Mouse (Mus musculus) adrenal gland, adult 8-10 months (tissue): ENCODE data around the gene Camk2b. TPM values are rescaled to one million over a fixed set of nuclear protein-coding genes. Genes with fewer than 3 reads are reported as not detected.
"Not testable (repeated sequence)": the region's sequence is repeated elsewhere in the genome, so short reads cannot be mapped to it uniquely, and the experiment has no call there.

Source experiments
- DNase-seq: peaks from one replicate; pipeline ENCODE4 v3.0.0; 2022
- total RNA-seq, 4 experiments: library from RNA; stranded (reverse); gene quantifications; 2 replicates each; pipeline ENCODE4 v1.2.4; 2022

Gene Camk2b
- total RNA-seq, 4 experiments from 2014 or later: 13.2 to 25.8 (median 20.0) TPM

DNA sequence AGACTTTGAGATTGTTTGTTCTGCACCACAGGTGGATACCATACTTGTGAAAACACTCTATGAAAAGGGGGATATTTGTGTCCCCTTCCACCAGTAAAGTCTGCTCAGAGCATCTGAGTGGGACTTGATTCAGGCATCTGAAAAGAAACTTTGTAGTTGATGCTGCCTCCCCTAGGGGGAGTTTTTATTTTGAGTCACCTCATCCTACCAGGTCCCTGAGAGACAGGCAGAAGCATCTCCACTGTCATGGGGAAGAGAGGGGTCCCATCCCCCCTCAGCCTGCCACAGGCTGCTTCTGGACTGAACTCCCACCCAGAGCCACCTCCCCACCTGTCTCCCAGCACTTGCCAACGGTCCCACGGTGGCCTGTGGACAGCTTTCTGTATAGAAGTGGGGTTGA is 52.8 kb downstream of the Camk2b start:
- DNase-seq: no peak

DNA sequence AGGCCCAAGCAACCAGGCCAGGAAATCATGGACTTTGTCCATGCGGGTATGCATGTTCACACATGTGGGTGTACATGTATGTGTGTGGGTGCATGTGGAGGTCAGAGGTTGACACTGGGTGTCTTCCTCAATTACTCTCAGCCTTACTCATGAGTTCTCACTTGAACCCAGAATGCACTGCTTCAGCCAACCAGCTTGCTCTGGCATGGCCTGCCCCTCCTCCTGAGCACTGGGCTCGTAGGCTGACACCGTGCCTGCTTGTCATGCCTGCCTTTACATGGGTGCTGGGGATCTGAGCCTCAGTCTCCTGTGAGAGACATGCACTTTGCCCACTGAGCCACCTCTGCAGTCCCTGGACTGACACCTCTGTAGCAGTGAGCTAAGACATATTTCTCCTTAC is 54.3 kb downstream of the Camk2b start:
- DNase-seq: no peak

GRCm38 (mm10) chr11:6010751-6011482 is 55.2 kb downstream of the Camk2b start:
- DNase-seq: not testable (repeated sequence)

DNA sequence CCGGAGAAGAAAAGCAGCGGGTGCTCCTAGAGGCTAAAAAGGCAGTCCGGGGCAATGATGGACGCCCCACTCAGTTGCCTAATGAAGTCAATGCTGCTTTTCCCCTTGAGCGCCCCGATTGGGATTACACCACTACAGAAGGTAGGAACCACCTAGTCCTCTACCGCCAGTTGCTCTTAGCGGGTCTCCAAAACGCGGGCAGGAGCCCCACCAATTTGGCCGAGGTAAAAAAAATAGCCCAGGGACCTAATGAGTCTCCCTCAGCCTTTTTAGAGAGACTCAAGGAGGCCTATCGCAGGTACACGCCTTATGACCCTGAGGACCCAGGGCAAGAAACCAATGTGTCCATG is 58.4 kb downstream of the Camk2b start:
- DNase-seq: not testable (repeated sequence)

DNA sequence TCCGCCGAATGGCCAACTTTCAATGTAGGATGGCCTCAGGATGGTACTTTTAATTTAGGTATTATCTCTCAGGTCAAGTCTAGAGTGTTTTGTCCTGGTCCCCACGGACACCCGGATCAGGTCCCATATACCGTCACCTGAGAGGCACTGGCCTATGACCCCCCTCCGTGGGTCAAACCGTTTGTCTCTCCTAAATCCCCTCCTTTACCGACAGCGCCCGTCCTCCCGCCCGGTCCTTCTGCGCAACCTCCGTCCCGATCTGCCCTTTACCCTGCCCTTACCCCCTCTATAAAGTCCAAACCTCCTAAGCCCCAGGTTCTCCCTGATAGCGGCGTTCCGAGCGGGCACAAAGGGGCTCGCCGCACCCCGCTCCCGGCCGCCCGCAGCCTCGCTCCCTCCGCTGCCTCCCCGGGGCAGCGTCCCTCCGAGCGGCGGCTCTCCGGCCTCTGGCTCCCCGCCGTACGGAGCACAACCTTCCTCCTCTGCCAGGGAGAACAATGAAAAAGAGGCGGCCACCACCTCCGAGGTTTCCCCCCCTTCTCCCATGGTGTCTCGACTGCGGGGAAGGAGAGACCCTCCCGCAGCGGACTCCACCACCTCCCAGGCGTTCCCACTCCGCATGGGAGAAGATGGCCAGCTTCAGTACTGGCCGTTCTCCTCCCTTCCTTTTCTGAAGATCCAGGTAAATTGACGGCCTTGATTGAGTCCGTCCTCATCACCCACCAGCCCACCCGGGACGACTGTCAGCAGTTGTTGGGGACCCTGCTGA is 59.0 kb downstream of the Camk2b start:
- not testable (repeated sequence) for DNase-seq

- not testable (repeated sequence) for DNase-seq
Observed at GRCm38 (mm10) chr11:6006351-6007009, 59.7 kb downstream of the Camk2b start.

- not testable (repeated sequence) for DNase-seq
Observed at GRCm38 (mm10) chr11:6005374-6006043, 60.7 kb downstream of the Camk2b start.

GRCm38 (mm10) chr11:6003046-6003639 is 63.0 kb downstream of the Camk2b start:
- DNase-seq: no peak

DNA sequence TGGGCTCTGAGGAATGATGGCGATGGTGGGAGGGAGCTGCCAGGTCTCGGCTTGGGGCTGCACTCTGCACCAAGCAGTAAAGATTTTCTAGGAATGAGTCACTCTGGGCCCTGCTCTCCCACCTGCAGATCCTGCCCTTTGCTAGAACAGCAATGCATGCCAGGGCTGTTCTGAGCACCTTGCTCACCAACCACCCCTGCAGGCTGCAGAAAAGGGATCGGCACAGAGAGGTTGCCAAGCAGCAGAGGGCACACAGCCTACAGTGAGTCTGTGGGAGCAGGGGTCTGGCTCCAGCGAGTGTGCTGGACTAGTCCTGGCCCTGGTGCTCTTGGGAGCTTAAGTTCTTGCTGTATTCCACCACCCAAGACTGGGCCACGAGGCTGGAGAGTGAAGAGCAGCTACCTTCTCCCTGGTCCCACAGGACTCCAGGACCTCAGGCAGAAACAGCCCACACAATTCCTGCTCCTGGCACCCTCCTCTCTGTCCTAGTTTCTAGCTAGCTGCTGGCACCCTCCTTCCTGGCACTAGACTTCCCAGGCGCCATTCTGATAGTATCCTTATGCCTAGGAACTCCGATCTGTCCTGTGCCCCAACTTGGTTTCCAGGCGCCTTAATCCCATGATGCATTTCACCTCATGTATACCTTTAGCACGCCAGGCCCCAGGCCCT is 64.0 kb downstream of the Camk2b start:
- no peak for DNase-seq

- DNase-seq: no peak
Observed at GRCm38 (mm10) chr11:6000961-6001682, 65.0 kb downstream of the Camk2b start.

- DNase-seq: peak; percentile 88
Observed at GRCm38 (mm10) chr11:5999832-6000771, 66.1 kb downstream of the Camk2b start.

DNA sequence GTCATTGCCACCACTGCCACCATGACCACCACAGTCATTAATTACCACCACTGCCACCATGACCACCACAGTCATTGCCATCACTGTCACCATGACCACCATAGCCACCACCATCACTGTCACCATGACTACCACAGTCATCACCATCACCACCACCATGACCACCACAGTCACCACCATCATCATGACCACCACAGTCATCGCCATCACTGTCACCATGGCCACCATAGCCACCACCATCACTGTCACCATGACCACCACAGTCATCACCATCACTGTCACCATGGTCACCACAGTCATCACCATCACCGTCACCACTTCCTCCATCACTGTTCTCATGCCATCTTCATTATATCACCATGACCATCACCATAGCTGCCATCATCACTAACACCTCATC is 67.7 kb downstream of the Camk2b start:
- no peak for DNase-seq

GRCm38 (mm10) chr11:5995989-5996388 is 70.2 kb downstream of the Camk2b start:
- DNase-seq: peak; percentile 77

GRCm38 (mm10) chr11:5994880-5995279 is 71.3 kb downstream of the Camk2b start:
- DNase-seq: no peak

DNA sequence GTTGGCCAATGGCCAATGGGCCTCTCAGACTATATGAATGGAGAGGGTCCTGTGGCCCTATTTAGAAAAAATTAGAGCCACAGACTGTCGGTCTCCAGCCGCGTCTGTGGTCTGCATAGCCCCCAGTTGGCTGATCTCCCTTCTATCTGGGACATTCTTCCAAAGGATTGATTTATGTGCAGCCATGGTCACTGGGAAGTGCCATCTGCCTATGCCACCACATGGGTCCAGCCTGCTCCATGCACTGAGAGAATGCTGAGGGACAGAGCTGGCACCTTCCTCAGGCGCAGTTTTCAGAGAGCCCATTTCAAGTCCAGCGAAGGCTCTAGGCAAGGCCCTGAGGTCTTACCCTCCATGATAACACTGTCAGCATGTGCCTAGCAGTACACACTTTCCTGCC is 72.0 kb downstream of the Camk2b start:
- DNase-seq: no peak

GRCm38 (mm10) chr11:5990910-5991309 is 75.3 kb downstream of the Camk2b start:
- no peak for DNase-seq

DNA sequence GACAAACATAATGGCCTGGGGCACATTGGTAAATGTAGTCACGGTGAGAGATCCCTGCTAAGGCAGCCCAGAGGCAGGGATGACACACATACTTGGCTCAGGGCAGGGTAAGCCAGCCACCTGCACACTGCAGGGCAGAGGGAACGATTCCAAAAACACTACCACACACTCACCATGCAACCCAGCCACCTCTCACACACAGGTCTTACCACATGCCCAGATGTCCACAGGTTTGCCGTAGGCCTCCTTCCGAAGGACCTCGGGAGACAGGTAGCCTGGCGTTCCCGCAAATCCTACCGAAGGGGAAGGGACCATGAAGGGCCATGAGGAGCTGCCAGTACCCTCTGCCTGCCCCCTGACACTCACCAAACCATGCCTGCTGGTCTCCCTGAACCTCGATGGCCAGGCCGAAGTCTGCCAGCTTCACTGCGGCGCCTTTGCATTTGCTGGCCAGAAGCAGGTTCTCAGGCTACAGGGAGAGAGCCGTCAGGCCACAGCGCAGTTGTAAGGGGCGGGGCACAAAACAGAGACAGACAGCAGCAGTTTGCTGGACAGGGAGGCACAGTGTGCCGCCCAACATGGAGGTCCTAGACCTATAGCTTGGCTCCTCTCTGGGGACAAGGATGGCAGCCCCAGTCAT is 76.1 kb downstream of the Camk2b start:
- DNase-seq: no peak

- no peak for DNase-seq
Observed at GRCm38 (mm10) chr11:5988126-5988525, 78.0 kb downstream of the Camk2b start.

- no peak for DNase-seq
Observed at GRCm38 (mm10) chr11:5983629-5984028, 82.5 kb downstream of the Camk2b start.
